Mouse (Mus musculus) forebrain, embryonic 12.5 days (tissue): ENCODE measurements around the gene Plod1. TPM values are rescaled to one million over a fixed set of nuclear protein-coding genes. Genes with fewer than 3 reads are reported as not detected.
"Not testable (repeated sequence)": the region's sequence is repeated elsewhere in the genome, so short reads cannot be mapped to it uniquely, and the experiment has no call there.

Experiments used
- ATAC-seq: fragments of 200-750 bp; cut with Nextera tagmentation; 2 replicates; pipeline ENCODE4 v1.8.0; 2017; ENCODE audit warnings: moderate TSS enrichment; ENCODE audit not compliant: low FRiP score
- H3K27ac ChIP-seq: fragments of 300-500 bp; sonication (generic); 2 replicates; pipeline ENCODE4 v1.5.1; 2016; ENCODE audit warnings: mild to moderate bottlenecking
- H3K27me3 ChIP-seq: fragments of 300-500 bp; sonication (generic); 2 replicates; pipeline ENCODE4 v1.6.1; 2016; ENCODE audit warnings: mild to moderate bottlenecking
- H3K36me3 ChIP-seq: fragments of 300-500 bp; sonication (generic); replicated peaks from 2 replicates; pipeline ENCODE4 v1.6.1; 2016; ENCODE audit warnings: mild to moderate bottlenecking
- H3K4me1 ChIP-seq: fragments of 300-500 bp; sonication (generic); 2 replicates; pipeline ENCODE4 v1.6.1; 2016
- H3K4me2 ChIP-seq: fragments of 300-500 bp; sonication (generic); 2 replicates; pipeline ENCODE4 v1.6.1; 2016; ENCODE audit warnings: mild to moderate bottlenecking, moderate library complexity
- H3K4me3 ChIP-seq: fragments of 300-500 bp; sonication (generic); replicated peaks from 2 replicates; pipeline ENCODE4 v1.5.1; 2016; ENCODE audit warnings: mild to moderate bottlenecking
- H3K9ac ChIP-seq: fragments of 300-500 bp; sonication (generic); 2 replicates; pipeline ENCODE4 v1.6.1; 2016; ENCODE audit warnings: mild to moderate bottlenecking
- H3K9me3 ChIP-seq: fragments of 300-500 bp; sonication (generic); 2 replicates; pipeline ENCODE4 v1.6.1; 2016
- WGBS: fragments of 180-500 bp; shearing (Covaris S2); methylation state at CpG from one replicate; pipeline ENCODE4 v1.1.7; 2016; 5-methylcytosine and 5-hydroxymethylcytosine counted together
- polyA plus RNA-seq: library from polyadenylated mRNA; unstranded; fragments of >200 nt; fragmentation: Nextera tagmentation; extraction: Ambion mirVana; gene quantifications from 2 replicates; pipeline ENCODE4 v1.2.1, GENCODE M21; 2016

Gene Plod1
- polyA plus RNA-seq, 1 experiment from 2014 or later, result 24.9 TPM

- no peak overlapping the region for H3K4me3 ChIP-seq
- no peak overlapping the region for H3K27ac ChIP-seq
- no peaks in the 10 kb centered on the region for H3K27me3 ChIP-seq
- no peaks in the 10 kb centered on the region for H3K4me1 ChIP-seq
- H3K4me2 ChIP-seq, result no peak overlapping the region
- no peak overlapping the region for H3K9ac ChIP-seq
- H3K9me3 ChIP-seq, result no peaks in the 10 kb centered on the region
- H3K36me3 ChIP-seq, result peaks cover 93% of the 10 kb centered on the region
- 93% methylated on average over 3 of the region's 3 CpGs for WGBS
- ATAC-seq, result no peak
These were observed 52.4 kb downstream of the Plod1 start for GRCm38 (mm10) chr4:147884138-147884537.

- Histone ChIP-seq H3K9ac (no peak overlapping the region), H3K4me2 (no peak overlapping the region), H3K36me3 (peaks cover 93% of the 10 kb centered on the region), H3K4me3 (no peak overlapping the region), H3K27ac (no peak overlapping the region), H3K9me3 (no peaks in the 10 kb centered on the region), H3K27me3 (no peaks in the 10 kb centered on the region), H3K4me1 (no peaks in the 10 kb centered on the region)
- 87% methylated on average over 6 of the region's 6 CpGs for WGBS
- no peak for ATAC-seq
These were observed 53.5 kb downstream of the Plod1 start for GRCm38 (mm10) chr4:147883041-147883440.

GRCm38 (mm10) chr4:147881792-147882191, 54.8 kb downstream of the Plod1 start:
- Histone ChIP-seq H3K27ac (no peak overlapping the region), H3K4me3 (no peak overlapping the region), H3K4me1 (no peaks in the 10 kb centered on the region), H3K4me2 (no peak overlapping the region), H3K36me3 (peaks cover 91% of the 10 kb centered on the region), H3K27me3 (no peaks in the 10 kb centered on the region), H3K9ac (no peak overlapping the region), H3K9me3 (no peaks in the 10 kb centered on the region)
- WGBS, result 94% methylated on average over 7 of the region's 7 CpGs
- ATAC-seq, result no peak

- no peak for ATAC-seq
- WGBS, result 69% methylated on average over 5 of the region's 5 CpGs
- Histone ChIP-seq H3K4me2 (no peak overlapping the region), H3K36me3 (peaks cover 92% of the 10 kb centered on the region), H3K9me3 (no peaks in the 10 kb centered on the region), H3K27ac (no peak overlapping the region), H3K9ac (no peak overlapping the region), H3K4me3 (no peak overlapping the region), H3K4me1 (no peaks in the 10 kb centered on the region), H3K27me3 (no peaks in the 10 kb centered on the region)
These were observed 56.7 kb downstream of the Plod1 start for GRCm38 (mm10) chr4:147879865-147880264.

DNA sequence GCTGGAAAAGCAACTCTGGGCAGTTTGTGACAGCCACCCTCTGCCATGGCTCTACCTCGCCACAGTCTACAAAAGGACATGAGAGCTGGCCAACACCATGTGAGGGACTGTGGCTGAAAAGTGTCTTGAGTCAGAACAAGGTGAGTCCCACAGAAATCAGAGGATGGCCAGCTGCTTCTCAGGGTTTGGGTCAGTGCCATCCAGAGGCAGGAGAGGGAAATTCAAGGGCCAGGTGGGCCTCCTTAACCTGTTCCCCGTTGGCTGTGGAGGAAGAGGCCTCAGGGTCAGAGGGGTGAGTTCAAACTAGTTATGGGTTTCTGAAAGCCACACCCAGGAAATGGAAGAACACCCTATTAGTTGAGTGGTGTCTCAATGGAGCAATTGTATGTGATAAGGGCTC, 57.1 kb downstream of the Plod1 start:
- ATAC-seq, result no peak
- peaks cover 93% of the 10 kb centered on the region for H3K36me3 ChIP-seq

DNA sequence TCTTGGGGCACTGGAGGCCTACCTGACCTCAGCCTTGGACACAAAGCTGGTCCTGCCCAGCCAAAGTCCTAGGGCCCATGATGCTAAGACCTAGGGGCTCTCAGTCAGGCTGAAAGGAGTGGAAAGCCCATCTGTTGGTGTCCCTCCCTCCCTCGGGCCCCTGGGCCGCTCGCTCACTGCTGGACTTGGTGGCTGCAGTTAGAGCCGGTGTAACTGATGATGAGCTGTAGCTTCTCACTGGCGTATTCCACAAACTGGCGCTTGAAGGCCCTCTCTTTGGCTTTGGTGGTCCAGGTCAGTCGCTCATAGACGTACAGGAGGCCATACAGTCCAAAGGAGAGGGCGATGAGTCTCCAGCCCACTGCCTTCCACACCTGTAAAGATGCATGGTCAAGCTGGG, 58.0 kb downstream of the Plod1 start:
- ATAC-seq, result no peak
- no peak overlapping the region for H3K9ac ChIP-seq
- peaks cover 94% of the 10 kb centered on the region for H3K36me3 ChIP-seq
- H3K4me2 ChIP-seq, result no peak overlapping the region
- H3K27me3 ChIP-seq, result no peaks in the 10 kb centered on the region
- no peaks in the 10 kb centered on the region for H3K4me1 ChIP-seq
- H3K9me3 ChIP-seq, result no peaks in the 10 kb centered on the region
- H3K27ac ChIP-seq, result no peak overlapping the region
- 94% methylated on average over 9 of the region's 9 CpGs for WGBS
- no peak overlapping the region for H3K4me3 ChIP-seq

More for the DNA sequence above, 57.1 kb downstream of the Plod1 start:
- 74% methylated on average over 2 of the region's 2 CpGs for whole genome bisulfite sequencing
- H3K27ac ChIP-seq, result no peak overlapping the region
- no peak overlapping the region for H3K4me3 ChIP-seq
- no peaks in the 10 kb centered on the region for H3K9me3 ChIP-seq
- H3K4me1 ChIP-seq, result no peaks in the 10 kb centered on the region
- H3K9ac ChIP-seq, result no peak overlapping the region
- H3K4me2 ChIP-seq, result no peak overlapping the region
- H3K27me3 ChIP-seq, result no peaks in the 10 kb centered on the region

GRCm38 (mm10) chr4:147875852-147876575, 60.6 kb downstream of the Plod1 start:
- WGBS, result 91% methylated on average over 4 of the region's 4 CpGs
- Histone ChIP-seq H3K9ac (no peak overlapping the region), H3K4me3 (no peak overlapping the region), H3K9me3 (no peaks in the 10 kb centered on the region), H3K4me1 (no peaks in the 10 kb centered on the region), H3K27me3 (no peaks in the 10 kb centered on the region), H3K4me2 (no peak overlapping the region), H3K36me3 (peaks cover 89% of the 10 kb centered on the region), H3K27ac (no peak overlapping the region)
- no peak for ATAC-seq

- Histone ChIP-seq H3K27me3 (no peaks in the 10 kb centered on the region), H3K36me3 (peaks cover 45% of the 10 kb centered on the region), H3K9me3 (no peaks in the 10 kb centered on the region), H3K4me2 (peak overlapping the region; percentile 88), H3K4me3 (peak overlapping the region; percentile 84), H3K9ac (peak overlapping the region; percentile 71), H3K4me1 (peaks cover 29% of the 10 kb centered on the region), H3K27ac (no peak overlapping the region)
- 14% methylated on average over 5 of the region's 5 CpGs for WGBS
- no peak for ATAC-seq
These were observed 67.3 kb downstream of the Plod1 start for GRCm38 (mm10) chr4:147869238-147869637.

DNA sequence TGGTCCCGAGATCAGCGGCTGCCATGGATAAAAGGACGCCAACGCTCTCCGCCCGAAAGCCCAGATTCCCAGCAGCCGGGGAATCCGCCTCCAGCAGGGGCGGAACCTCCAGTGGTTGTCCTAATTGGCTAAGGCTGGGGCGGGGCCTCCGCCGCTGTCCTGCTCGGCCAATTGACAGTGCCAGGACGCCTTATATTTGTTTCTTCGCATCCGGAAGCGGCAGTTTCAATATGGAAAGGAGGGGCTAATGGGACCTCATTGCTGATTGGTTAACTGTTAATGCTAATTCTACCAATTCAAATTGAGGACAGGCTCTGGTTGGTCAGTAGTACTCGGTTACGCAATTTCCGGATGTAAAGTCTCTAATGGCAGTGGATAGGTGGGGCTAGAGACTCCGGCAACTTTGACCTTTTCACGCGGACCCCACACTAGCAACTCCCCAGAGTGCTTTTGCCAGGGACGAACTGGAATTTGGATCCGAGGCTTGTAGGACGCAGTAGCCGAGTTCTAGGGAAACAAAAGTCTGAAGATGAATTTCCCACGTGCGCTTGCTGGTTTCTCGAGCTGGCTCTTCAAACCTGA, 68.0 kb downstream of the Plod1 start, which contains the start of the genes Miip and Fv1:
Miip (minus strand) TSS at position 367 of the 582 bp plus-strand sequence.
Fv1 (plus strand) TSS at position 530 of the 582 bp plus-strand sequence.
- Histone ChIP-seq H3K4me3 (peak within 1 kb of the TSS; percentile 84), H3K9me3 (no peaks in the 10 kb centered on the region), H3K4me2 (peak within 1 kb of the TSS; percentile 88), H3K27me3 (no peaks in the 10 kb centered on the region), H3K27ac (peak within 1 kb of the TSS; percentile 80), H3K4me1 (peaks cover 29% of the 10 kb centered on the region), H3K36me3 (peaks cover 42% of the 10 kb centered on the region), H3K9ac (peak within 1 kb of the TSS; percentile 83)
- peak; percentile 99 for ATAC-seq
- WGBS, result under 1% methylated on average over 30 of the region's 30 CpGs

DNA sequence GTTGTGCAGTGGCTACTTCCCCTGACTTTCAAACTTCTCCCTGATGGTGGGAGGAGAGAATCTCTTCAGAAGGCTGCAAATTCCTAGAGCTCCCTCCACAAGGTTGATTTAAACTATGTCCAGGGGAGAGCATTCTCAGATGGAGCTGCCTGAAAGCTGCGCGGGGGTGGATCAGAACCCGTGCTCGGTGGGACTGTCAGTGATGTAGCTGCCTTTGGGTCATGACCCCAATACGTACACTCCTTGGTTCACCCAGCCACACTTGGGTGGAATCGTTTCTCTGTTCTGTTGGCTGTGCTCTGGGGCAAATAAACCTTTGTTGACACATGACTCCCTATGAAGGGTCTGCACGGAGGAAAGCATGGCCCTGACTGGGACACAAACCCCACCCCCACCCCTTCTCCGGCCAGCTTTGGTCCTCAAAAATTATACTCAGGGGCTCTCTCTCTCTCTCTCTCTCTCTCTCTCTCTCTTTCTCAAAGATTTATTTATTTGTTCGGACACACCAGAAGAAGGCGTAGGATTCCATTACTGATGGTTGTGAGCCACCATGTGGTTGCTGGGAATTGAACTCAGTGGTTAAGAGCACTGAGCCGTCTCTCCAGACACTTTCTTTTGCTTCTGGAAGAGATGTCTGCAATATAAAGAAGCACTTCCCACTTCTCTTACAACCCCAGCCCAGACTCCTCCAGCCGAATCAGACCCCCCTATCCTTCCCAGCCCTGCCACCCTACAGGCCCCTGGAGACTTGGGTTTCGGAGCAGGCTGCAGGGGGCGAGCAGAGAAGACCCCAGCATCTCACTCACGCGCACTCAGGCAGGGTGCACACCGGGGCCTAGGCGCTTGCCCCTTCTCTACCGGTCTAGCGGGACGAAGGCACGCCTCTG, 68.8 kb downstream of the Plod1 start:
- Histone ChIP-seq H3K4me3 (peak overlapping the region; percentile 84), H3K27me3 (no peaks in the 10 kb centered on the region), H3K27ac (peak overlapping the region; percentile 80), H3K9ac (peak overlapping the region; percentile 83), H3K4me1 (peaks cover 29% of the 10 kb centered on the region), H3K4me2 (peak overlapping the region; percentile 69), H3K36me3 (peaks cover 42% of the 10 kb centered on the region), H3K9me3 (no peaks in the 10 kb centered on the region)
- ATAC-seq, result peak; percentile 1; the same call in 1 of the 2 replicates
- 7% methylated on average over 22 of the region's 22 CpGs for WGBS

DNA sequence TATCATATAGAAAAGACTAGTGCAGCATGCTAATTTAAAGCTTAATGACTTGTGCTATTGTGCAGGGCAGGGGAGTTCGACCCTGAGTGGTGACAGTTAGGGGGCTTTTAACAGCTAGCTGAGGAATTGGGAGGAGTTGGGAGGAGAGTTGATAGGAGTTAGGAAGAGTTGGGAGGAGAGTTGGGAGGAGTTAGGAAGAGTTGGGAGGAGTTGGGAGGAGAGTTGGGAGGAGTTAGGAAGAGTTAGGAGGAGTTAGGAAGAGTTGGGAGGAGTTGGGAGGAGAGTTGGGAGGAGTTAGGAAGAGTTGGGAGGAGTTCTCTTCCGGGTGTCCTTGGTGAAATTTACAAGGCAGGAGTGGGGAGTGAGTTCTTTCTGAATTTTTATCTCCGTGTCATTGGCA, 69.8 kb downstream of the Plod1 start:
- 55% methylated on average over 3 of the region's 3 CpGs for whole genome bisulfite sequencing
- ATAC-seq, H3K9me3 ChIP-seq, H3K4me3 ChIP-seq, H3K9ac ChIP-seq, H3K27ac ChIP-seq, H3K27me3 ChIP-seq: not testable (repeated sequence)
- Histone ChIP-seq H3K36me3 (peaks cover 42% of the 10 kb centered on the region), H3K4me1 (peaks cover 29% of the 10 kb centered on the region), H3K4me2 (peak overlapping the region; percentile 69; the same call in 1 of the 2 replicates)

DNA sequence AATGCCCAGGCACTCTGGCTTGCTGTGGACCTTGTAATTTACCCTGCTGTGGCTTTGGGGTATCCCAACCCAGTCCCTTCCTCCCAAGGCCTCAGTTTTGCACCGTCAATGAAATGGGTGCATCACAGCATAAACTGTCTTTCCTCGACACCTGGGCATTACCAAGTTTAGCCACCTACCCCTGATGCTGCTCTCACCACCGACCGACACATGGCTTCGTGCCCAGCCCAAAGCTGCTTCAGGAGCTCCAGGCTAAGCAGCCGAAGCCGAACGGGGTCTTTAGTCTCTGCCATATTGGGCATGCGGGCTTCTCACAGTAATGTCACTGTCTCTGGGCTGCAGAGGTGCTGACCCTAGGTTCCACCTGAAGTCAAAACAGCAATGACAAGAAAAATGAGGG, 70.5 kb downstream of the Plod1 start:
- H3K36me3 ChIP-seq, result peaks cover 47% of the 10 kb centered on the region
- ATAC-seq, result no peak

More for the DNA sequence above, 70.5 kb downstream of the Plod1 start:
- 98% methylated on average over 9 of the region's 9 CpGs for WGBS
- Histone ChIP-seq H3K27me3 (no peaks in the 10 kb centered on the region), H3K4me2 (no peak overlapping the region), H3K9ac (no peak overlapping the region), H3K4me3 (no peak overlapping the region), H3K9me3 (no peaks in the 10 kb centered on the region), H3K27ac (no peak overlapping the region), H3K4me1 (peaks cover 29% of the 10 kb centered on the region)
